Mouse (Mus musculus): ENCODE results near the gene Clec2d.

- 0 out of 2 replicates have a peak, but pooled peaks have one; percentile 28 for TF ChIP-seq POLR2A (IDR thresholded peaks at IDR 0.05; ENCODE audit: borderline replicate concordance, extremely low read depth, low read depth, low read length)
- no peak for TF ChIP-seq CTCF (IDR thresholded peaks at IDR 0.05; ENCODE audit: insufficient read depth, low read length)
These were observed 39.6 kb downstream of the Clec2d start for GRCm38 (mm10) chr6:129219897-129220517.

Data from lung, adult 2 months (tissue).